Mouse (Mus musculus): ENCODE results near the gene Dirc2. TPM values are rescaled to one million over a fixed set of nuclear protein-coding genes. Genes with fewer than 3 reads are reported as not detected.

Gene Dirc2
- total and polyA plus RNA-seq, 2 experiments from 2014 or later, result 15.3 to 39.8 TPM

DNA sequence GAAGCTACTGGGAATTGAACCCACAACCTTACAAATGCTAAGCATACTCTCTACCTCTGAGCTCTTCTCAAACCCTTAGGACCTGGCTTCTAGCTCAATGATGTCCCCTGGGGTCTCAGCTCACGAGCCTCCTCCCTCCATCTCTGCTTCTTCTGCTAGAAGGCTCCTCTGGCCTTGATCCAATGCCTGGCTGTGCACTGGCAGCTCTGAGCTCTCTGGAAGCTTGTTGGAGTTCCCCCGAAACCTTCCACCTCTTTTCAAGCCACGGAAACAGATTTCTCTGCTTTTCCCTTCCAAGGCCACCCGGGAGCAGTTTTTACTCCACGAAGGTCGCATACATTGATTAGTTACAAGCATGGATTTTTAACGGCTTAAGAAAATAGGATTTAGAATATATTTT is 82.7 kb downstream of the Dirc2 start:
- H3K27me3 ChIP-seq (ENCODE audit: control insufficient read depth, insufficient read depth, low read length), result no peaks in the 10 kb centered on the region
- no peaks in the 10 kb centered on the region for H3K9me3 ChIP-seq (replicated peaks; ENCODE audit: control insufficient read depth, low read length)
- DNase-seq (ENCODE audit: low spot score) (no peak), ATAC-seq (ENCODE audit: insufficient read depth, low read depth) (no peak)
- no peaks in the 10 kb centered on the region for H3K36me3 ChIP-seq (replicated peaks; ENCODE audit: control insufficient read depth, insufficient read depth, low read length)
- H3K4me1 ChIP-seq (ENCODE audit: control insufficient read depth, insufficient read depth), result peaks cover 5% of the 10 kb centered on the region
- H3K4me3 ChIP-seq (ENCODE audit: low read depth, low read length), result no peak overlapping the region
- H3K27ac ChIP-seq (ENCODE audit: low read depth), result no peak overlapping the region
- no peak overlapping the region for H3K4me2 ChIP-seq (ENCODE audit: low read depth, low read length)
- no peak for TF ChIP-seq EP300 (IDR thresholded peaks at IDR 0.05; ENCODE audit: low read depth)
- TF ChIP-seq CTCF (IDR thresholded peaks at IDR 0.05; ENCODE audit: low read depth), result no peak
- H3K9ac ChIP-seq (replicated peaks; ENCODE audit: low read depth, low read length), result no peak overlapping the region
- WGBS, result 74% methylated on average over 7 of the region's 7 CpGs

DNA sequence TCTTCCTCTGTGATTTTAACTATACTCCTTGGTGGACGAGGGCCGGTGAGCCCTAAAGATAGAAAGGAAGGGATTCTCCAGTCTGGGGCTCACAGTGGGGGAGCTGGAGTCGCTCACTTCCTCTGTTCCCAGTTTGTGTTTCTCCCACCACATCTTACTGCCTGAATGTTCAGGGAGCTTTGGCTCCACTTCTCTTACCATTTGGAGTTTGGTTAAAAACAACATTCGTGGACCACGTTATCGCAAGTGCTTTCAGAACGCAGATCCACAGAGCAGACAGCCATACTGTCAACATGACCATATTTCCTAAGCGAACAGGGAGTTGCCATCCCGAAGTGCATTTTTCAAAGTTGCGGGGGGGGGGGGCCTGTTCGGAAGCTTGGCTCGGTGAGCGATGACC is 84.1 kb downstream of the Dirc2 start:
- DNase-seq (ENCODE audit: low spot score) (no peak), ATAC-seq (ENCODE audit: insufficient read depth, low read depth) (no peak)
- Histone ChIP-seq H3K36me3 (replicated peaks; ENCODE audit: control insufficient read depth, insufficient read depth, low read length) (no peaks in the 10 kb centered on the region), H3K4me1 (ENCODE audit: control insufficient read depth, insufficient read depth) (peaks cover 15% of the 10 kb centered on the region), H3K4me2 (ENCODE audit: low read depth, low read length) (no peak overlapping the region), H3K4me3 (ENCODE audit: low read depth, low read length) (no peak overlapping the region), H3K27ac (ENCODE audit: low read depth) (no peak overlapping the region), H3K27me3 (ENCODE audit: control insufficient read depth, insufficient read depth, low read length) (no peaks in the 10 kb centered on the region), H3K9ac (replicated peaks; ENCODE audit: low read depth, low read length) (no peak overlapping the region), H3K9me3 (replicated peaks; ENCODE audit: control insufficient read depth, low read length) (no peaks in the 10 kb centered on the region)
- TF ChIP-seq EP300 (IDR thresholded peaks at IDR 0.05; ENCODE audit: low read depth), result no peak
- no peak for TF ChIP-seq CTCF (IDR thresholded peaks at IDR 0.05; ENCODE audit: low read depth)
- WGBS, result 74% methylated on average over 13 of the region's 13 CpGs

DNA sequence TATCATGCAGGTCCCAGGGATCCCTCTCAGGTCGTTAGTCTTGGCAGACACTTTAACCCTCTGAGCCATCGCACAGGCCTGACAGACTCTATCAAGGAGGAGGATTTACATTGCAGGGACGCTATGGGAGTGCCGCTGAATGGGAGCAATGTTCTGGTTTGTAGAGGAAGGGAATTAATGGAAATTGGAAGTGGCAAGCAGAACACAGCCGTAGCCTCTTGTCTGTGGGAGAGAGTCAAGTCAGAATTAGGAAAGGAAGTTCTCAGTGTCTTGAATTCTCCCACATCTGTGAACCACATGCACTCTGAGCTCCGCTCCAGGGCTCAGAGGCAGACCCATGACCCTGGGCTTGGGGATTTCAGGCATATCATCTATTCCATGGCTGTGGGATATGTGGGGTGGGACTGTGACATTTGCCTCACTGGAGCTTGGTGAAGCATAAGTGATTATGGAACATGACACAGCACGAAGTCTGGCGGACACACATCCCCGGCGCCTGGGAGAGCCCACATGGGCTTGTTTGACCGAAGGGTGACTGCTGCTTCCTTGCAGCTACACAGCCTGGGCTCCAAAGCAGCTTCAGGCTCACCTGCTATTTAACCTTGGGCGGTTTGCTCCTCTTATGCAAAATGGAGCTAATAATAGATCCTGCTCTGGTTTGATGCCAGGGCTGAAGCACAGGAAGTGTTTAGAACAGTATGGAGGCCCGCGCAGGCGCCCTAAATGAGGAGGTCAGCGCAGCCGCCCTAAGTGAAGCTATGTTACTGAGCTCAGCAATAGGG is 87.6 kb downstream of the Dirc2 start:
- H3K4me2 ChIP-seq (ENCODE audit: low read depth, low read length), result no peak overlapping the region
- H3K27ac ChIP-seq (ENCODE audit: low read depth), result peak overlapping the region; percentile 93
- 45% methylated on average over 17 of the region's 17 CpGs for WGBS

DNA sequence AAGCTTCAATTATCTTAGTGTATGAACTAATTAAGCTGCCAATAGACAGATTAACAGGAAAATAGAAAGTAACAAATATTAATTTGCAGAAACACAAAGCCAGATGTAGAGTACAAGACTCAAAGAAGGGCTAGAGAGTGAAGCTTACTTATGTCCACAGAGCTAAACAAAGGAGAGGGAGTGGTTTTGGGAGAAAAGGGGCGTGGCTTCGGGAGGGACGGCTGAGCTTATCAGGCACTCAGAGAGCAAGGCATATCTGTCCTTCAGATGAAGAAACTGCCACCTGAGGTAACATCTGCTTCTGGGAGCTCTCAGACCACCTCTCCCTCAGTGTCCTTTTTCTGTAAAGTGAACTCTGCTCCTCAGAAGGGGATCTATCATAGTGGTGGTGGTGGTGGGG is 90.7 kb downstream of the Dirc2 start:
- H3K36me3 ChIP-seq (replicated peaks; ENCODE audit: control insufficient read depth, insufficient read depth, low read length), result no peaks in the 10 kb centered on the region
- no peak overlapping the region for H3K4me2 ChIP-seq (ENCODE audit: low read depth, low read length)
- H3K4me1 ChIP-seq (ENCODE audit: control insufficient read depth, insufficient read depth), result peaks cover 15% of the 10 kb centered on the region
- H3K9ac ChIP-seq (replicated peaks; ENCODE audit: low read depth, low read length), result no peak overlapping the region
- TF ChIP-seq CTCF (IDR thresholded peaks at IDR 0.05; ENCODE audit: low read depth), result no peak
- TF ChIP-seq EP300 (IDR thresholded peaks at IDR 0.05; ENCODE audit: low read depth), result no peak
- ATAC-seq (ENCODE audit: insufficient read depth, low read depth) (no peak), DNase-seq (ENCODE audit: low spot score) (no peak)
- H3K4me3 ChIP-seq (ENCODE audit: low read depth, low read length), result no peak overlapping the region
- 46% methylated on average over 3 of the region's 3 CpGs for WGBS
- no peak overlapping the region for H3K27ac ChIP-seq (ENCODE audit: low read depth)
- H3K9me3 ChIP-seq (replicated peaks; ENCODE audit: control insufficient read depth, low read length), result no peaks in the 10 kb centered on the region
- no peaks in the 10 kb centered on the region for H3K27me3 ChIP-seq (ENCODE audit: control insufficient read depth, insufficient read depth, low read length)

More for the DNA sequence above, 87.6 kb downstream of the Dirc2 start:
- no peaks in the 10 kb centered on the region for H3K9me3 ChIP-seq (replicated peaks; ENCODE audit: control insufficient read depth, low read length)
- peaks cover 15% of the 10 kb centered on the region for H3K4me1 ChIP-seq (ENCODE audit: control insufficient read depth, insufficient read depth)
- ATAC-seq (ENCODE audit: insufficient read depth, low read depth) (peak; percentile 91), DNase-seq (ENCODE audit: low spot score) (peak; percentile 85)
- H3K27me3 ChIP-seq (ENCODE audit: control insufficient read depth, insufficient read depth, low read length), result no peaks in the 10 kb centered on the region
- H3K36me3 ChIP-seq (replicated peaks; ENCODE audit: control insufficient read depth, insufficient read depth, low read length), result no peaks in the 10 kb centered on the region
- no peak overlapping the region for H3K4me3 ChIP-seq (ENCODE audit: low read depth, low read length)
- no peak for TF ChIP-seq CTCF (IDR thresholded peaks at IDR 0.05; ENCODE audit: low read depth)
- TF ChIP-seq EP300 (IDR thresholded peaks at IDR 0.05; ENCODE audit: low read depth), result no peak; the same call in 1 of the 2 replicates
- 0 out of 2 replicates have a peak overlapping the region, but pooled peaks have one; percentile 13 for H3K9ac ChIP-seq (replicated peaks; ENCODE audit: low read depth, low read length)

DNA sequence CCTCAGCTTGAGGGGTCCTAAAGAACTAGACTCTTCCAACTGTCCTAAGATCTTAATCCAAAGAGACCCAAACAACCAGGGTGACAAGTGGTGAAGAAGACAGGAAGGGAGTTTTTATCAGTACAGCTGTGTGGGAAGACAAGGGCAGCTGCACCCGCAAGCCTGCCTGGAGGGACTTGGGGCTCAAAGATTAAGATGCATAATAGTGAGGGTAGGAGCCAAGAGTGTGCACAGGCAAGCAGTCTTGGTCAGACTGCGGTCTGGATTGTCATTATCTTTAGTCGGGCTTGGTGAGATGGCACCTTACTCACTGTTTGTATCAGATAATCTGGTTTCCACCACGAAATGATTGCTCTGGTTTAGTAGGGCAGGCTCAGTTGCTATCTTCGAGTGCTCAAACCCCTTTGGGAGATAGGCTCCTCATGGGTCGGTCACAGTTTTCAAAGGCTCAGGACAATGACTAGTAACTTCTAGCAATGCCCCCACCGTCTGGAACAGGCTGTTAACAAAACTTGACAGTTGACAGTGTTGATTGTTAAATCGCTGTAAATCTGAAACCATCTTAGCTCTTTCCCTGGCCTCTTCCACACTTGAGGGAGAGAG is 91.5 kb downstream of the Dirc2 start:
- TF ChIP-seq EP300 (IDR thresholded peaks at IDR 0.05; ENCODE audit: low read depth) (no peak), CTCF (IDR thresholded peaks at IDR 0.05; ENCODE audit: low read depth) (no peak)
- 35% methylated on average over 8 of the region's 8 CpGs for WGBS
- H3K27me3 ChIP-seq (ENCODE audit: control insufficient read depth, insufficient read depth, low read length), result no peaks in the 10 kb centered on the region
- H3K9ac ChIP-seq (replicated peaks; ENCODE audit: low read depth, low read length), result no peak overlapping the region
- H3K4me2 ChIP-seq (ENCODE audit: low read depth, low read length), result no peak overlapping the region
- peaks cover 15% of the 10 kb centered on the region for H3K4me1 ChIP-seq (ENCODE audit: control insufficient read depth, insufficient read depth)
- DNase-seq (ENCODE audit: low spot score) (no peak), ATAC-seq (ENCODE audit: insufficient read depth, low read depth) (no peak)
- no peaks in the 10 kb centered on the region for H3K9me3 ChIP-seq (replicated peaks; ENCODE audit: control insufficient read depth, low read length)
- H3K4me3 ChIP-seq (ENCODE audit: low read depth, low read length), result no peak overlapping the region
- H3K36me3 ChIP-seq (replicated peaks; ENCODE audit: control insufficient read depth, insufficient read depth, low read length), result no peaks in the 10 kb centered on the region
- H3K27ac ChIP-seq (ENCODE audit: low read depth), result no peak overlapping the region
